ENCODE assay signal across 34 mouse cellular contexts in the genomic region with DNA sequence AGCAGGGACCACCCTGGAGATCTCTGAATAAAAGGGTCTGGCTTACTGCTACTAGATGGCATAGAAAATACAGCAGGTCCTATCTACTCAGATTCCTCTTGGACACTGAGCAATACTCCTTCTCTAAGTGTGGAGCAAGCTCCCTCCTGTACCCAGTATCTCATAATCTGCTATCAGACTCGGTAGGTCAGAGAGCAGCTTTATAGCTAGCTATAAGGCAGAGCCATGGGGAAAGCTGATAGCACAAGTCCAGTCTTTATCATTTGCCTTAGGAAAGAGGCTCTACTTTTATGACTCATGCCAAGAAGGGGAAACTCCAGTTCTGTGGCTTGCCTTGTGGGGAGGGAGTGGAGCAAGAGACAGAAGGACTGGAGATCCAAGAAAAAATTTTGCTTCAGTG. TPM values are rescaled to one million over a fixed set of nuclear protein-coding genes. Genes with fewer than 3 reads are reported as not detected.
DNase-seq lines count a peak whose midpoint lies in the region; ATAC-seq and TF ChIP-seq lines count a peak whose summit lies in the region.
"Had no signal": no experiment of that assay in that cellular context is flagged by ENCODE, and none has a peak within 500 bp of the region (broad histone marks: within the 10 kb centered on the region; RNA-seq: fewer than 3 reads in every experiment).

No protein-coding gene starts in this region.

- no peak overlapping the region for H3K27ac ChIP-seq in intestine, embryonic 15.5 days
- H3K27ac ChIP-seq: embryonic facial prominence, embryonic 10.5 days; embryonic facial prominence, embryonic 13.5 days; forebrain, embryonic 12.5 days; heart, embryonic 15.5 days; hindbrain, embryonic 10.5 days; hindbrain, embryonic 13.5 days had no signal

- no peak for TF ChIP-seq CTCF in Patski (IDR thresholded peaks at IDR 0.05)

- 0 out of 2 replicates have a peak, but pooled peaks cover 10% of the 10 kb centered on the region for H3K4me1 ChIP-seq in intestine, embryonic 15.5 days (replicated peaks)
- H3K4me1 ChIP-seq: forebrain, embryonic 12.5 days; heart, embryonic 12.5 days; hindbrain, embryonic 13.5 days had no signal

- DNase-seq in 416B (ENCODE audit: low read depth) = peak; percentile 75
- DNase-seq in Patski (ENCODE audit: low read depth, low spot score) = no peak
- DNase-seq in adrenal gland, adult (ENCODE audit: inconsistent age in 2 of 2, low spot score in 1 of 2) = no peak
- DNase-seq in heart, adult 18-20 months = no peak
- DNase-seq in natural killer cell, adult 2 months (ENCODE audit: low spot score in 2 of 2) = no peak
- no peak for DNase-seq in adrenal gland, postnatal 4 days (ENCODE audit: low spot score in 2 of 2)
- DNase-seq: adrenal gland, postnatal 10 days; adrenal gland, postnatal 36 days; cerebellum, adult 11 months; cerebellum, adult 2 months; cerebellum, adult 9-11 months; cerebellum, postnatal 25 days; gastrocnemius, postnatal 10 days; gastrocnemius, postnatal 36 days; heart, postnatal 10 days; heart, postnatal 36 days; kidney, adult 18-20 months had no signal

- peak; percentile 33 for ATAC-seq in Patski
- ATAC-seq in intestine, embryonic 15.5 days = peak; percentile 92
- peak; percentile 41; the same call in 1 of the 2 replicates for ATAC-seq in megakaryocyte, adult 5-6 weeks (ENCODE audit: poor library complexity, severe bottlenecking)
- ATAC-seq: activated CD4-positive, CD25-positive, alpha-beta regulatory T cell, adult 4 months; forebrain, embryonic 16.5 days; hindbrain, embryonic 16.5 days had no signal

- in situ Hi-C loops in Patski (cut with MboI; ENCODE audit: low pct_unique_long_range_greater_than_20kb) = loop anchor here (10.0 kb wide), 1 partner anchor 464 kb away; no protein-coding TSS in a partner anchor

- H3K27me3 ChIP-seq in Patski = peaks cover 18% of the 10 kb centered on the region
- no peaks in the 10 kb centered on the region for H3K27me3 ChIP-seq in intestine, embryonic 15.5 days (replicated peaks)
- H3K27me3 ChIP-seq: embryonic facial prominence, embryonic 13.5 days; forebrain, embryonic 12.5 days; heart, embryonic 12.5 days; heart, embryonic 15.5 days; hindbrain, embryonic 13.5 days had no signal

- H3K9me3 ChIP-seq in intestine, embryonic 15.5 days = no peaks in the 10 kb centered on the region
- H3K9me3 ChIP-seq: embryonic facial prominence, embryonic 10.5 days; embryonic facial prominence, embryonic 13.5 days; forebrain, embryonic 12.5 days; heart, embryonic 12.5 days; heart, embryonic 15.5 days; hindbrain, embryonic 10.5 days; hindbrain, embryonic 13.5 days had no signal

- H3K36me3 ChIP-seq in intestine, embryonic 15.5 days = no peaks in the 10 kb centered on the region
- H3K36me3 ChIP-seq: embryonic facial prominence, embryonic 10.5 days; embryonic facial prominence, embryonic 13.5 days; forebrain, embryonic 12.5 days; heart, embryonic 12.5 days; heart, embryonic 15.5 days; hindbrain, embryonic 10.5 days; hindbrain, embryonic 13.5 days had no signal

- no peak overlapping the region for H3K4me2 ChIP-seq in intestine, embryonic 15.5 days (replicated peaks)
- H3K4me2 ChIP-seq: embryonic facial prominence, embryonic 13.5 days; forebrain, embryonic 12.5 days; heart, embryonic 12.5 days; heart, embryonic 15.5 days; hindbrain, embryonic 13.5 days had no signal

- H3K4me3 ChIP-seq in intestine, embryonic 15.5 days (replicated peaks) = no peak overlapping the region
- H3K4me3 ChIP-seq: embryonic facial prominence, embryonic 10.5 days; embryonic facial prominence, embryonic 13.5 days; erythroblast, embryonic 14.5 days; forebrain, embryonic 12.5 days; heart, embryonic 12.5 days; heart, embryonic 15.5 days; hindbrain, embryonic 10.5 days; hindbrain, embryonic 13.5 days had no signal

- POLR2A ChIA-PET in Patski (lab: Charles Lee) = no interaction called here

- CTCF ChIA-PET in Patski (lab: Charles Lee) = interaction anchor here (1.0 kb wide), 2 partner anchors 12 to 28 kb away, joined by 3 read pairs; no protein-coding TSS in a partner anchor

- 42% methylated on average over 1 of the region's 1 CpGs for WGBS in intestine, embryonic 15.5 days

- H3K9ac ChIP-seq in intestine, embryonic 15.5 days = no peak overlapping the region
- H3K9ac ChIP-seq: embryonic facial prominence, embryonic 13.5 days; forebrain, embryonic 12.5 days; heart, embryonic 12.5 days; heart, embryonic 15.5 days; hindbrain, embryonic 13.5 days had no signal

RNA-seq across cellular contexts. Expression of gene Arl14, which starts 18.8 kb away (rescaled TPM):
- polyA plus RNA-seq in Patski (2021) = not detected
- polyA plus RNA-seq in intestine, embryonic 15.5 days (2015; fragmentation: Nextera tagmentation; extraction: Ambion mirVana) = 1.9 and 3.0 TPM in 2 replicates
- 0.41 TPM in 1 of 2 replicates, not detected in the other for total RNA-seq in megakaryocyte, adult 5-6 weeks (2015)
- total RNA-seq in megakaryocyte, adult 5-6 weeks (2017) = not detected in 2 replicates
- not detected for total RNA-seq in heart, adult 18-20 months (2021)
- not detected for total RNA-seq in adrenal gland, postnatal 4 days (2021)
- total RNA-seq: adrenal gland, adult 18-20 months; adrenal gland, postnatal 10 days; adrenal gland, postnatal 36 days; common myeloid progenitor, adult 5-6 weeks; ES-E14; gastrocnemius, adult 18-20 months; gastrocnemius, postnatal 10 days; gastrocnemius, postnatal 36 days; heart, postnatal 10 days; heart, postnatal 36 days had no signal
- polyA plus RNA-seq: activated CD4-positive, CD25-positive, alpha-beta regulatory T cell, adult 4 months; cerebellum, adult 2 months; embryonic facial prominence, embryonic 10.5 days; embryonic facial prominence, embryonic 13.5 days; erythroblast, embryonic 14.5 days; forebrain, embryonic 12.5 days; forebrain, embryonic 16.5 days; heart, embryonic 12.5 days; heart, embryonic 15.5 days; hindbrain, embryonic 10.5 days; hindbrain, embryonic 13.5 days; hindbrain, embryonic 16.5 days had no signal

Comparison
In these comparisons a context has a peak if more than half of its experiments do, and no peak if none do; other contexts are left out.
1. ATAC-seq: peak in every context shown above with its lines; median percentile 92 in intestine, embryonic 15.5 days; 41 in megakaryocyte, adult 5-6 weeks; 33 in Patski.